Mouse (Mus musculus) layer of hippocampus, postnatal 36 days (tissue): ENCODE measurements around the gene Shank2. TPM values are rescaled to one million over a fixed set of nuclear protein-coding genes. Genes with fewer than 3 reads are reported as not detected.
A peak's percentile ranks its signal among the peaks of the same experiment; 100 is the strongest.

Source experiments
- DNase-seq, 2 experiments: peaks; one replicate each; pipeline ENCODE4 v3.0.0; 2022
- total RNA-seq, 2 experiments: library from RNA; stranded (reverse); gene quantifications; 2 replicates each; pipeline ENCODE4 v1.2.3; 2021

Shank2 gene
- total RNA-seq = 100 to 1,000 TPM; 121 to 138 TPM

DNA sequence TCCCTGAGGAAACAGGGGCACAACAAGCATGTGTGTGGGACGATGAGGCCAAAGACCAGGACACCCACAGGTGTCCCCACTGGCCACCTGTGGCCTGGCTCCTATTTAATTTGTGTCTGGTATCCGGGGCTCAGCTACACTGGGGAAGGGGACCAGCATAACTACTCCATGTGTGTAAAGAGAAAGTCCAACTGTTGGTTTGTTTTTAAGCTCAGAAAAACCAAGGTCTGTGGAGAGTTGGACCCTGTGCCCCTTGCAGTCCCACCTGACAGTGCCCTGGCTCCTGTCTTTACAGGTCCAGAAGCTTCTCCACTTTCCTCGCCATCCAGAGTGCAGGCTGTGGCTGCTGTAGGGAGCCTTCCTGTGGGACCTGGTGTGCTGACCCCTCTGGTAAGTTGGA lies at the start of gene Shank2:
Shank2 (plus strand) TSS at position 301 of the 400 bp plus-strand sequence.
- DNase-seq = no peak

DNA sequence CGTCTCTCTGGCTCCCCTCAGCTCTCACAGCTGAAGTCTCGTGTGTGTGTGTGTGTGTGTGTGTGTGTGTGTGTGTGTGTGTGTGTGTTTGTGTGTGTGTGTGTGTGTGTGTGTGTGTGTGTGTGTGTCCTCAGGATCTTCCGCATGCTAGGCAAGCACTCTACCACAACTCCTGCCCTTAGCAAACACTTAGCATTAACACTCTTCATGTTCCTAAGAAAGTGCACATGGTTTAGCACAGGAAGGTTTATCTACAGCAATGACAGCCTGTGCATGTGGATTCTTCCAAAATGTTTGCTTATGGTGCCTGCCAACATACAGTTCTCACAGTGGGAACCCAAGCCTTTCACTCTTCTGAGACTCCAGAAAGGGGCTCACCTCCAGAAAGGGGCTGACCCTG lies 49.6 kb upstream of the Shank2 start:
- no peak for DNase-seq

DNA sequence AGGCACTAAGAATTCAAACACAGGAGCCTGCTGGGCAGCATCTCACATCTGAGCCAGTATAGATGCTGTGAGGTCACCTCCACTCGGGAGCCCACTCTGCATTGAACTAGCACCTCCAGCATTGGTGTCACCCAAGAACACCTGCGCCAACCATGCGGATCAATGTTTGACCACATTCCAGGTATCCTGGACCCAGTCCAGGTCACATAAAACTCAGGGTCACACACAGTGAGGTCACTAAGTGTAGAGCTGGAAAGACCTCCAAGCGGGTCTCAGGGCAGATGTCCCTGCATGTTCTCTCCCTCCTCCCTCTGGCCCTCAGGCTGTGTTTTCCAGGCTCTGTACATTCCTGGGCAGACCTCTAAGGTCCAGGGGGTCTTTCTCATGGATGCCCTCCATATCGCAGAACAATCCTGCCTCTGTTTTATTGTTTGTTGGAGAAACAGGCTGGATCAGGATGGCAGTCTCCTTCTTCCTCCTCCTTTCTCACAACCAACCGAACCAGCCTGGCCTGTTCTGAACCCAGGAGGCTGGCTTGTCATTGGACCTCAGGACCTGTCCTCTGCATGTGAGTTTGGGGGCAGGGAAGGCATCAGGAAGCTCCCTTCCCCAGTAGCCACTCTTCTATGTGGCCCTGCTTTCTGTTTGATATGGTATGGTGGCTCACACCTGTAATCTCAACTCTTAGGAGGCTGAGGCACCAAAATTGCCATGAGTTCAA lies 45.0 kb upstream of the Shank2 start:
- no peak for DNase-seq

DNA sequence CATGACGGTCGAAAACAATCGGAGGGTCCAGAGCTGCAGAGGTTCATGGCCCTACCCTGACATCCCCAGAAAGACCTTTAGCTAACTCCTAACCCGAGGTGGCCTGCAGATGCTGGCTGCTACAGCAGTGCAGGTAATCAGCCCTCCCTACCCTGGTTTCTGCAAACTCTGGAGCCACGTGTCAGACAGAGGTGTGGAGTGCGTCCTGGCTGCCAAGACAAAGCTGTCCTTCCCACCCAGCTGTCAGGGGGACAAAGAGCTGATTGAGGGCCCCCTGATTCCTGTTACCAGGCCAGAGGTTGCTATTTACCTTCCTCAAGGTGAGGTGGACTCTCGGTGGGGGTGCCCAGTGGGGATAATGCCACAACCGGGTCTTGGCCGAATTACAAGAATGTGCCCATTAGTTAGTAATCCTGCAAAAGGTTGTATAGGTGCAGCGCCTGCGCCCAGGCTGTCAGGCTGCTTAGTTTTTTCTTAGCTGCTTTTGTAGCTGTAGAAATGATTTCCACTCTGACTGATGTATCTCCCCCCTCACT lies 43.6 kb upstream of the Shank2 start:
- no peak for DNase-seq

DNA sequence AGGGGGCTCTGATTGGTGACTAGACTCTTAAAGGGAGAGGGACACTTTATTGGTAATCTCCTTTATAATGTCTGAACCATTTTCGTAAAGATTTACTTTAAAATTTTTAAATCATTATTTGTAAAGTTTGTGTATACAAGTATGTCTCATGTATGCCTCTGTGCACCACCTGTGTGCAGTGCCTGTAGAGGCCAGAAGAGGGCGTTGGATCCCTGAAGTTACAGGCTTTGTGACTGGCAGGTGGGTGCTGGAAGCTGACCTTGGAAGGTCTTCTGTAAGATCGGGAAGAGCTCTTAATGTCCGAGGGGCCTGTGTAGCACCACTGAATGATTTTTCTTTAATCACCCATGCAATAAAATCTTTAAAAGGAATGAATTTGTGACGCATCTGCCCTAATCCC lies 37.9 kb upstream of the Shank2 start:
- no peak for DNase-seq

DNA sequence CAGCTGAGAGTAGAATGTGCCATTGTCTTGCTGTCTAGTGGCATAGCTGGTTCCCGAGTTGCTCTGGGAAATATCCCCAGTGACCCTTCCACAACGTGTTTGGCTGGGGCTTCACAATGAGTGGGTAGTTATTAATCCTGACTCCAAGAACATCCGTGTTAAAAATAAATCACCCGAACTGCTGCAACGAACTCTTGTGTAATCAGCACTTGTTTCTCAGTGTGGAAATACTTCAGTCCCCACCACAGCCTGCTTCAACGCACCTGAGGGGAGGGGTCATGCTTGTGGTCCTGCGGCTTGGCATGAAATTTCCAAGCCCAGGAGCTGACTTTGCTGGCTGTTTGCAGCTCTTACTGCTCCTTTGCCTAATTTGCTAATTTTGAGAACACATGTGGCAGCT lies 35.1 kb upstream of the Shank2 start:
- DNase-seq = no peak

DNA sequence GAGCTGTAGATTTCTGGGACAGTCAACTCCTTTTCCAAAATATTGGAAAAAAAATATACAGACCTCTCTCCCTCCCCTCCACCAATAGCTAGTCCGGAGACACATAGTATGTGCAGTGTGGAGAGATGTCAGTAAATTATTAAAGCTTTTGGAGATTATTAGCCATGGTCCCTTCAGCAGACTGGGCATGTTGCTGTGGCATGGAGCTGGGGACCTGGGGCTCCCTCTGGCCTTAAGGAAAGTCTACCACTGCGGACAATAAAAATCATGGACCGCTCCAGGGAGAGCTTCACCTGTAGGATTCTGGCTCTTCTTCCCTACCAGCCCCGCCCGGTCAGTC lies 24.3 kb upstream of the Shank2 start:
- no peak for DNase-seq

DNA sequence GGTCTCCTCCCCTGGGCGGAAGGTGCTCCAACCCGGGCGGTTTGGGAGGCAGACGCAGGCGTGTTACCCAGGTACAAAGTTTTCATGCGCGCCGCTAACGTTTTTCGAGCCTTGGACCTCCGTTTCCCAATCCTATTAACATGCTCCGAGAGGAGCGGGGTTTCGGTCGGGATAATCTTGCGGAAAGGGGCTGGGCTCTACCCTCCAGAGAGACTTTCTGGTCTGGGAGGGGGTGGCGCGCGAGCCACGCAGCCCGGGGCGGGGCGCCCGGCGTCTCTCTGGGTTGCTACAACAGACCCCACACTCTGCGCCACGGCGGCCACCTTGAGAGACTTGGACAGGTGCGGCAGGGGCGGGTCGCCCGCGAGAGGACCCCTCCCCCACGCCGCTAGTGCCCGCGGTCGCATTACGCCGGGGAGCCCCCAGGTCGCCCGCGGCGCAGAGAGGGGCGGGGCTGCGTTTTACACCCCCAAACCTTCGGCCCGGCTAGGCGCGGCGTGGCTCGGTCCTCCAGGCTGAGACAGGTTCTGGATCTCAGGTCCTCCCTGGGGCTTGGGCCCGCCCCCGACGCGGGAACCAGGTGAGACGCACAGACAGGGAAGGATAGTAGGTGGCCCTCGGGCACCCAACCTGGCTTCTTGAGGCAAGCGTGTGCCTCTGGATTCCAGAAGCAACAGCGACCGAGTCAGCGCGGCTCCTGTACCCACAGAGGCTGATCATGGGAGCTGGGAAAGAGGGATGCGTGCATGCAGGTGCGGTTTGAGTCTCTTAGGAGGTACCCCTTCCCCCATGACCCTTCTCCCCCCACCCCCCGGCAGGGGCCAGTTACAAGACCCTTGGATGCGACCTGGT lies 23.7 kb upstream of the Shank2 start:
- no peak for DNase-seq

DNA sequence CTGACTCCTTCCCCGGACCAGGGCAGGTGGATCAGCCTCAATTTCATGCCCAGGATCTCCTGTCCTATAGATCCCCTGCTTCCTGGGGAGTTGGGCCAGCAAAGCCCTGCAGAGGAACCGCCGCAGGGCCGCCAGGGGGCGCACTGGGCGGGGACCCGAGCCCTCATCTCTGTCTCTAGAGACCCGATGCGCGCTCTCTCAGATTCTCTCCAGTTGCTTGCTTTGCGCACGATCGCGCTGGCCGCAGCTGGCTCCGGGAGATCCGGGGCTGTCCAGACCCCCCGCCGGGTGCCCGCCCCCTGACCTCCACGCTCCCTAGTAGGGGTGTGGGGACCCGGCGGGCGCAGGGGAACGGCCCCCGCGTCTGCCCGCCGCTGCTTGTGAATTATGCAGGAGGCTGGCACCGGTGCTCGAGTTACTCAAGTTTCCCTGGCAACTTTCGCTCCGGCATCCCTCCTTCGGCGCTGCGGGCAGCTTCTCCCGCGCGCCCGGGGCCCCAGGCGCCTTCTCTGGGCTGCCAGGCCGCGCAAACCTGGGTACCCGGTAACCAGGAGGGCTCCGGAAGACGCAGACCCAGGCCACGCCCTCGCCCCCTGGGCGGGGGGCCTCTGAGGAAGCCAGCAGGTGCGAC lies 22.9 kb upstream of the Shank2 start:
- peak; percentile 36 to 45 for DNase-seq

DNA sequence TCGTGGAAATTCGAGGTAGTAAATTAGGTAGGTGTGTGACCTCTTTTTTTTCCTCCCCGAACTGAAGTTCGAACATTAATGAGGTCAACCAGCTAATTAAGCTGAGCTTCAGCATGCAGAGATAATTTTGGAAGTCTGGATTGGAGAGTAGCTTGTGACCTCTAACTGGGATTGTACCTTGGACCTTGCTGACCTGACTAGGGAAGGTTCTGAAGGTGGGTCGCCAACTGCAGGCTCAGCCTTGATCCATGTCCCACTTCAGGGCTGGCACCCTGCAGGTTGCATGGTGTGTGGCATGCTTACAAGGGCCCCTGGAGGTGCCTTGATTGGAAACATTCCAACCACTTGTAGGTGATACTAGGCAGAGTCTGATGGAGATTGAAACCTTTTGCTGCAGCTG lies 21.7 kb upstream of the Shank2 start:
- no peak for DNase-seq

DNA sequence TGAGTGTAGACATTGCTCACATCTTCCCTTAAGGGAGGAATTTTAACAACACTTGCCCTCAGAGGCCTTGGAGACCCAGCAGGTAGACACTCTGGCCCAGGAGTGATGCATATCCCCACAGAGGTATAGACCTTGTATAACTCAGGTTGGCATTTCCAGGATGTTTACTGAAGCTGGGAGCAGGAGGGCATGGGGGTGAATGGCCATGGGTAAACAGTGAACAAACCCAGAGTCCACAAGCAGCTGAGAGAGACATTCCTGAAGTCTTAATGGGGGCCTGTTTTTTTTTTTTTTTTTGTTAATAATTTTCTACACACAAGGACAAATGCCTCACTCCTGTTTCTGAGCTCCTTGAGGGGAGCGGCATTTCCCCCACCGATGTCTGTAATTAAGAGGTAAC lies 15.4 kb upstream of the Shank2 start:
- no peak for DNase-seq

DNA sequence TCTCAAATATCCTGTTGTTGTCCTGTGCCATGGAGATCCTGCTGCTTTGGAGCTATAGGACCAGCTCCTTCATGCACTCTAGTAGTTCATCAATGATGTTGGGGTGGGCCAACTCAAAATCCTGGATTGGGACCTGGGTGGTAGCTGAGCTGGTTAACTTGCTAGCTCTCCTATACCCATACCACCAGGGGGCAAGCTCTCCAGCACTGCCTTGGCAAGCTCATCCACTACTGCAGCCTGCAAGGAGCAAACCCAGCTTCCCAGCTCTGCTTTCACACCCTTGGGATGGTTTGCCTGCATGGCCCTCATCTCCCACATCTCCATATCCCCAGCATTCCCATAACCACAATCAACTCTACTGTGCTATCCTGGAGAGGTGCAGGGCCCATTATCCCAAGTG lies 10.6 kb upstream of the Shank2 start:
- DNase-seq = no peak

DNA sequence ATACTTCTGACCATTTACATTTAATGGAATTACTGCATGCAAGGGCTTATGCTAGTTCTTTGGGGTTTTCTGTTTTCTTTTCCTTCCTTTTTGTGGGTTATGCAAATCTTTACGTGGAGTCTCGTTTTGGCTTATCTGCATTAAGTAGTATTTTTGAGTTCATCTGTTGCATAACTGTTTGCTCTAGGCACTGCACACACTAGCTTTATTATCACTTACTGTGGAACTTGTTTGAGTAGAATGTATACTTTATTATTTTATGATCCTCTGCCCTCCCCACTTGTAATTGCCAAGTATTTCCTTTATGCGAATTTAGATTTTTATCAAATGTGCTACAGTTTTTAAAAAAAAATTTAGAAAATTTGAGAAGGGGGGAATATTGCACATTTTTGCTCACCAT lies 2.7 kb upstream of the Shank2 start:
- no peak for DNase-seq

DNA sequence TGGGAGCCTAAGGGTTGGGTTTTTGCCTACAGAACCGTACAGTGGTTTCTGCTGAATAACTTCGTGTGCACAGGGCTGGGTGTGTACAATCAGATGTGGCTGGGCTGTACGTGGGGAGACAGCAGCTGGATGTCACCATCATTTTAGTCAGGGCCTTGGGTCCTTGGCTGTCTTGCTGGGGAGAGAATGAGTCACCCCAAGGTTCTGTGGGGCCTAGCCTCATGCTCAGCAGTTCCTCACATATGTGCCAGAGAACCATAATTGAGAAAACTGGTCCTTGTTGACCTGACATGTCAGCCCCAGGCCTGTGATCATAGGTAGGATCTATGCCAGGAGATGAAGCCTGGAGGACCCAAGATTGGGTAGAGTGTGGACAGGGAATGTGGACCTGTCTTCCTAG lies 1.7 kb downstream of the Shank2 start:
- DNase-seq = no peak

DNA sequence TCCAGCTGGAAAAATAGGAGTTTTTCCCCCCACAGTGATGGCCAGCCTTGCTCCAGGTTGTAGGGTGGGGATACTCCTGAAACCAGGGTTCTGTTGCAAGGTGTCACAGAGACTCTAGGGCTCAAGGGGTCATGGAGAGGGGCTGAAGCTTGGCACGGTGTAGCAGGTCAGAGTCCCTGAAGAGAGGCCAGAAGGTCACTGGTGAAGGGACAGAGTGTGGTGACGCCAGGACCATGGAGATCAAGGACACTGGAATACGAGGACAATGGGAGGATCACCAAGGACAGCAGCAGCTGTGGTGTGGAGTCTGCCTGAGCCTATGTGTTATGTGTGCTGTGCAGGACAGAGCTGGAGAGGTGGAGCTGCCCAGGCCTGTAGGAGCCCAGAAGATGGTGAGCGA lies 6.4 kb downstream of the Shank2 start:
- DNase-seq = no peak

DNA sequence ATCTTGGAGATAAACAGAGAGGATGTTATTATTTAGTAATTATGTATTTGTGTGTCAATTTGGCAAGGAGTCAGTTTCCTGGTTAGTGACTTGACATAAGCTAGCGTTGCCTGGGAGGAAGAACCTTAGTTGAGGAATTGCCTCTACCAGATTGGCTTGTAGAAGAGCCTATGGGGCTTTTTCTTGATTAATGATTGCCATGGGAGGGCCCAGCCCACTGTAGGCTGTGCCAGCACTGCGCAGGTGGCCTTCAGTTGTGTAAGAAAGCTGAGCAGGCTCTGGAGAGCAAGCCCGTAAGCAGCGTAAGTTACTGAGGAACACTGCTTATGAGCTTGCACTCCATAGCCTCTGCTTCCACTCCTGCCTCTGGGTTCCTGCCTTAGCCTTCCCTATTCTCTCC lies 7.3 kb downstream of the Shank2 start:
- no peak for DNase-seq

DNA sequence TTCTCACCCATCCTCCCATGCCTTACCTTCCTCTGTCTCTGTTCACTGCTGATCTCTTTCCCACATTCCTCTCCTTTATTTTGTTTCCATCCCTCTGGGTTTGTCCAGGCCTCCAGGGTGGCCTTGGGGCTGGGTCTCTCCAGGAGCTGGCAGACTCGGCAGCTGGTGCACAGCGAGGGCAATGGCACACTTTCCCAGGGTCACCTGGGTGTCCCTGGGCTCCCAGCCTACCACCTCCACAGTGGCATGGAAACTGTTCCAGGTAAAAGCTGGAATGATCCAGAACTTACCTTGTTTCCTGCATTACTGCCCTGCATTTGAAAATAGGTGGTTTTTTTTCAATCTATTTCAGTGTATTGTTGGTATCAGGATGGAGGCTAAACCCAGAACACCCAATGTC lies 12.8 kb downstream of the Shank2 start:
- DNase-seq = no peak

DNA sequence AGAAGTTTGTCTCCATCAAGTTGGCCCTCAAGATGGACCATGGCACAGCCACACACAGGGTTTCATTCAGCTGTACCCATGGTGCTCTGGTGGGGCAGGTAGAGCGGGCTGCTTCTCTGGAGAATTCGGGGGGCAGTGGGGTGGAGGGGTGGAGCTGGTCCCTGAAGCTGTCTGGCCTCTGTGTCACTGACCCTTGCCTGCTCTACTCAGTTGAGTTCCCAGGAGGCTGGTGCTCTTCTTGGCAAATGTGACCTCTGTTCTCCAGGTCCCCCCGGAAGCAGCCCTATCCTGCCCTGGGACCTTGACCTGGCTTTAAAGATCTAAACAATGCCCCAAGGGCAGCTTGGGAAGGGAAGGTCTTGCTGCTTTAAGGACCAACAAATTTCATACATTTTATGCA lies 20.1 kb downstream of the Shank2 start:
- no peak for DNase-seq

DNA sequence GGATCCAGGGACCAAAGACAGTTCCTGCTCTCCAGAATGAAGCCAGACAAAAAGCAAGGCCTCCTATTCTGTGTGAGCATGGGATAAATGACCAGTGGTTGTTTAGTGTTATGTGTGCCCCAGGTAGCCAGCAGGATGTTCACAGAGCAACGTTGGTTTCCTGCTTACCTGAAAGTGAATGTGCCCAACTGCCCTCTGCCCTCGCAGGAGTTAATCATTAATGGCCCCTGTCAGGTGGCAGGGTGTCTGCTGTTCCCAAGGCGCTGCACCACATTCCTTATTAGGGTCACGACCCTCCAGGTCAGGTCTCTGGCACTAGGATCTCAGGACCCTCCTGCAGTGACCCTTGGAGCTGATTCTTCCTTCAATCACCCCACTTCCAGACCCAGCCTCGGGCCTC lies 21.0 kb downstream of the Shank2 start:
- DNase-seq = no peak

DNA sequence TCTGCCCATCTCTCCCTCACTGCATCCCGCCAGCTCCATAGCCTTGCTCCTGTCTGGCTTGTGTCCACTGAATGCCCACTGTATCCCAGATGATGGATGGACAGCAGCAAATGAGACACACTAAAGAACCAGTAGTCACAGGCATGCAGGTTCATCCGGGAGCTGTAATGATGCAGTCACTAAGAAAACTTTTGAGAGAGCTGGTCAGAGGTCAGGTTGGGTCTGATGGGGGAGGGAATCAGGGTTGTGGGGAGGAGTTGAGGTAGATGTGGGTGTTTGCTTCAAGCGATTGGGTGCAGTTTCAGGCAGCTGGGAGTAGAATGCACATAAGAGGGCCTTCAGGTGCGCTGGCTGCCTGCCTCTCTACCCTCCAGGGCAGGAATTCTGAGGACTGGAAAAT lies 21.8 kb downstream of the Shank2 start:
- DNase-seq = no peak

DNA sequence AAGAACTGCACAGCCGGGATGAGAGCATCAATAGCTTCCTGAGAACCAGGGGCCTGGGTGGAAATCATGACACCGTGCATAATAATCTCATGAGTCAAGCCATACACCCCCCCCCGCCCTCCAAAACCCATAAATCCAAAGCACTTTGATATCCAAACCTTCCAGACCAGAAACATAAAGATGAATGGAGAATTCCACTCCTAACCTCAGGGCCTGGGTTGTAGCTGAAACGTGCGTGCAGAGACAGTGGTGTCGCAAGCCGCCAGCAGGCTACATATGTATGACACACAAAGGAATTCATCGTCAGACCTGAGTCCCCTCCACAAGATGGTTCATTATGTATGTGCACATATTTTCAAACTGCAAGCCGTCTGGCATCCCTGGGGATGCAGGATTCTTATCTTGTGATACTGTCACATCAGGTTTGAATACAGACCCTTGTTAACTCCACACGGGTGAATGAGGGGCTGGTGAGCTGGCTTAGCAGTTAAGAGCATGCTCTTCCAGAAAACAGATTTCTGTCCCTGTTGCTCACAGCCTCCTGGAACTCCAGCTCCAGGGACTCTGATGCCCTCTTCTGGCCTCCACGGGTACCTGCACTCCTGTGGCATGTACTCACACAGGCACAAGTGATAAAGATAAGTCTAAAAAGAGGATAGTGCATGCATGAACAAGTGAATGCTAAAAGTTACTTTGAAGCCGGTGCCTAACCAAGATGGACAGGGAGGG lies 24.5 kb downstream of the Shank2 start:
- DNase-seq = no peak

DNA sequence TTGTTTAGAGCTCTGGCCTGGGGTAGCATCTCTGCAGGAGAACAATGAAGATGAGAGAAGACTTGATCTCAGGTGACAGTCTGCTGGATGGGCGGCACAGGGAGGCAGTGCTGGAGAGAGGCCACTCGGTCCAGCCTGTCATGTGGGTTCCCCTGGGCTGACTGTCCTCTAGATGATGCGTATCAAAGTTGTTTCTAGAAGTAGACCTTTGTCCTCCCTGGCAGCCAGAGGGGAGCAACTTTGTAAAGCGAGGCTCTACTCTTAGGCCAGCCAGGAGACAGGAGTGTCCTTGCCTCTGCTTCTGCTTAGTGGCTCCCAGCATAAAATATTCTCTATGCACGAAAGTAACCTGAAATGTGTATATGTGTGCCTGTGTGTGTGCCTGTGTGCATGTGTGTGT lies 27.5 kb downstream of the Shank2 start:
- DNase-seq = no peak

DNA sequence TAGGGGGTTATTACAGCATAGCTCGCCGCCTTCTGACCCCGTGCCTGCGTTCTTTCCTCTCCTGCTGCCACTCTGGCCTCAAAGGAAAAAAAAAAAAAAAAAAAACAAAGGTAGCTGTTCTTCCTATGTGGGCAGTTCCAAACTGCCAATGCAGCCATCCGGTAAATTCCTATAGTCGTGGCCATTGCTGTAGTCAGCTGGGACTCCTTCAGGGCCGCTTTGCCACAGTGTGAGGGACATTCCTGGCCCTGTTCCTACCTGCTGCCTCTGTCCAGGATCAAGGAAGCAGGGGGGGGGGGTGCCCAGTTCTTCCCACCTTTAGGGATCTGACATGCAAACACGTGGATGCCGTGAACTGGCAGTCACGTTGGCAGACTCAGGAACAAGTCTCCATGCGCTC lies 29.1 kb downstream of the Shank2 start:
- no peak for DNase-seq
